Mouse (Mus musculus): ENCODE measurements around the gene Gm10718. TPM values are rescaled to one million over a fixed set of nuclear protein-coding genes. Genes with fewer than 3 reads are reported as not detected.
"Not testable (repeated sequence)": the region's sequence is repeated elsewhere in the genome, so short reads cannot be mapped to it uniquely, and the experiment has no call there.

The Gm10718 gene
- polyA plus RNA-seq (2015; fragmentation: Nextera tagmentation; extraction: Ambion mirVana), result 0.52 TPM in 1 of 2 replicates, not detected in the other

DNA sequence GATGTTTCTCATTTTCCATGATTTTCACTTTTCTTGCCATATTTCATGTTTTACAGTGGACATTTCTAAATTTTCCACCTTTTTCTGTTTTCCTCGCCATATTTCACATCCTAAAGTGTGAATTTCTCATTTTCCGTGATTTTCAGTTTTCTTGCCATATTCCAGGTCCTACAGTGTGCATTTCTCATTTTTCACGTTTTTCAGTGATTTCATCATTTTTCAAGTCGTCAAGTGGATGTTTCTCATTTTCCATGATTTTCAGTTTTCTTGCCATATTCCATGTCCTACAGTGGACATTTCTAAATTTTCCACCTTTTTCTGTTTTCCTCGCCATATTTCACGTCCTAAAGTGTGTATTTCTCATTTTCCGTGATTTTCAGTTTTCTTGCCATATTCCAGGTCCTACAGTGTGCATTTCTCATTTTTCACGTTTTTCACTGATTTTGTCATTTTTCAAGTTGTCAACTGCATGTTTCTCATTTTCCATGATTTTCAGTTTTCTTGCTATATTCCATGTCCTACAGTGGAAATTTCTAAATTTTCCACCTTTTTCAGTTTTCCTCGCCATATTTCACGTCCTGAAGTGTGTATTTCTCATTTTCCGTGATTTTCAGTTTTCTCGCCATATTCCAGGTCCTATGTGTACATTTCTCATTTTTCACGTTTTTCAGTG is at the start of gene Gm10718:
Gene Gm10718 (plus strand): TSS at position 236 of the 673 bp plus-strand sequence.
- not testable (repeated sequence) for DNase-seq (ENCODE audit: low spot score)

DNA sequence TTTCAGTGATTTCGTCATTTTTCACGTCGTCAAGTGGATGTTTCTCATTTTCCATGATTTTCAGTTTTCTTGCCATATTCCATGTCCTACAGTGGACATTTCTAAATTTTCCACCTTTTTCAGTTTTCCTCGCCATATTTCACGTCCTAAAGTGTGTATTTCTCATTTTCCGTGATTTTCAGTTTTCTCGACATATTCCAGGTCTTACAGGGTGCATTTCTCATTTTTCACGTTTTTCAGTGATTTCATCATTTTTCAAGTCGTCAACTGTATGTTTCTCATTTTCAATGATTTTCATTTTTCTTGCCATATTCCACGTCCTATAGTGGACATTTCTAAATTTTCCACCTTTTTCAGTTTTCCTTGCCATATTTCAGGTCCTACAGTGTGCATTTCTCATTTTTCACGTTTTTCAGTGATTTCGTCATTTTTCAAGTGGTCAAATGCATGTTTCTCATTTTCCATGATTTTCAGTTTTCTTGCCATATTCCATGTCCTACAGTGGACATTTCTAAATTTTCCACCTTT is 22.8 kb upstream of the Gm10718 start, which contains the start of gene Gm10722:
Gene Gm10722 (plus strand): TSS at position 478 of the 528 bp plus-strand sequence.
- peak; percentile 50 for DNase-seq (ENCODE audit: low spot score)

DNA sequence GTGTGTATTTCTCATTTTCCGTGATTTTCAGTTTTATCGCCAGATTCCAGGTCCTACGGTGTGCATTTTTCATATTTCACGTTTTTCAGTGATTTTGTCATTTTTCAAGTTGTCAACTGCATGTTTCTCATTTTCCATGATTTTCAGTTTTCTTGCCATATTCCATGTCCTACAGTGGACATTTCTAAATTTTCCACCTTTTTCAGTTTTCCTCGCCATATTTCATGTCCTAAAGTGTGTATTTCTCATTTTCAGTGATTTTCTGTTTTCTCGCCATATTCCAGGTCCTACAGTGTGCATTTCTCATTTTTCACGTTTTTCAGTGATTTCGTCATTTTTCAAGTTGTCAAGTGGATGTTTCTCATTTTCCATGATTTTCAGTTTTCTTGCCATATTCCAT is 22.3 kb upstream of the Gm10718 start:
- not testable (repeated sequence) for DNase-seq (ENCODE audit: low spot score)

DNA sequence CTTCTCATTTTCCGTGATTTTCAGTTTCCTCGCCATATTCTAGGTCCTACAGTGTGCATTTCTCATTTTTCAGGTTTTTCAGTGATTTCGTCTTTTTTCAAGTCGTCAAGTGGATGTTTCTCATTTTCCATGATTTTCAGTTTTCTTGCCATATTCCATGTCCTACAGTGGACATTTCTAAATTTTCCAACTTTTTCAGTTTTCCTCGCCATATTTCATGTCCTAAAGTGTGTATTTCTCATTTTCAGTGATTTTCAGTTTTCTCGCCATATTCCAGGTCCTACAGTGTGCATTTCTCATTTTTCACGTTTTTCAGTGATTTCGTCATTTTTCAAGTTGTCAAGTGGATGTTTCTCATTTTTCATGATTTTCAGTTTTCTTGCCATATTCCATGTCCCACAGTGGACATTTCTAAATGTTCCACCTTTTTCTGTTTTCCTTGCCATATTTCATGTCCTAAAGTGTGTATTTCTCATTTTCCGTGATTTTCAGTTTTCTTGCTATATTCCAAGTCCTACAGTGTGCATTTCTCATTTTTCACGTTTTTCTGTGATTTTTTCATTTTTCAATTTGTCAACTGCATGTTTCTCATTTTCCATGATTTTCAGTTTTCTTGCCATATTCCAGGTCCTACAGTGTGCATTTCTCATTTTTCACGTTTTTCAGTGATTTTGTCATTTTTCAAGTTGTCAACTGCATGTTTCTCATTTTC is 21.2 kb upstream of the Gm10718 start:
- peak; percentile 25 for DNase-seq (ENCODE audit: low spot score)

DNA sequence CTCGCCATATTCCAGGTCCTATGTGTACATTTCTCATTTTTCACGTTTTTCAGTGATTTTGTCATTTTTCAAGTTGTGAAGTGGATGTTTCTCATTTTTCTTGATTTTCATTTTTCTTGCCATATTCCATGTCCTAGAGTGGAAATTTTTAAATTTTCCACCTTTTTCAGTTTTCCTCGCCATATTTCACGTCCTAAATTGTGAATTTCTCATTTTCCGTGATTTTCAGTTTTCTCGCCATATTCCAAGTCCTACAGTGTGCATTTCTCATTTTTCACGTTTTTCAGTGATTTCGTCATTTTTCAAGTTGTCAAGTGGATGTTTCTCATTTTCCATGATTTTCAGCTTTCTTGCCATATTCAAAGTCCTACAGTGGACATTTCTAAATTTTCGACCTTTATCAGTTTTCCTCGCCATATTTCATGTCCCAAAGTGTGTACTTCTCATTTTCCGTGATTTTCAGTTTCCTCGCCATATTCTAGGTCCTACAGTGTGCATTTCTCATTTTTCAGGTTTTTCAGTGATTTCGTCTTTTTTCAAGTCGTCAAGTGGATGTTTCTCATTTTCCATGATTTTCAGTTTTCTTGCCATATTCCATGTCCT is 20.5 kb upstream of the Gm10718 start, which contains the start of gene Gm11168:
Gene Gm11168 (plus strand): TSS at position 553 of the 603 bp plus-strand sequence.
- not testable (repeated sequence) for DNase-seq (ENCODE audit: low spot score)

DNA sequence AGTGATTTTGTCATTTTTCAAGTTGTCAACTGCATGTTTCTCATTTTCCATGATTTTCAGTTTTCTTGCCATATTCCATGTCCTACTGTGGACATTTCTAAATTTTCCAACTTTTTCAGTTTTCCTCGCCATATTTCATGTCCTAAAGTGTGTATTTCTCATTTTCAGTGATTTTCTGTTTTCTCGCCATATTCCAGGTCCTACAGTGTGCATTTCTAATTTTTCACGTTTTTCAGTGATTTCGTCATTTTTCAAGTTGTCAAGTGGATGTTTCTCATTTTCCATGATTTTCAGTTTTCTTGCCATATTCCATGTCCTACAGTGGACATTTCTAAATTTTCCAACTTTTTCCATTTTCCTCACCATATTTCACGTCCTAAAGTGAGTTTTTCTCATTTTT is 17.2 kb upstream of the Gm10718 start:
- DNase-seq (ENCODE audit: low spot score), result not testable (repeated sequence)

DNA sequence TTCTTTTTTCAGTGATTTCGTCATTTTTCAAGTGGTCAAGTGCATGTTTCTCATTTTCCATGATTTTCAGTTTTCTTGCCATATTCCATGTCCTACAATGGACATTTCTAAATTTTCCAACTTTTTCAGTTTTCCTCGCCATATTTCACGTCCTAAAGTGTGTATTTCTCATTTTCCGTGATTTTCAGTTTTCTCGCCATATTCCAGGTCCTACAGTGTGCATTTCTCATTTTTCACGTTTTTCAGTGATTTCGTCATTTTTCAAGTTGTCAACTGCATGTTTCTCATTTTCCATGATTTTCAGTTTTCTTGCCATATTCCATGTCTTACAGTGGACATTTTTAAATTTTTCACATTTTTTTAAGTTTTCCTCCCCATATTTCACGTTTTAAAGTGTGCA is 16.7 kb upstream of the Gm10718 start:
- not testable (repeated sequence) for DNase-seq (ENCODE audit: low spot score)

DNA sequence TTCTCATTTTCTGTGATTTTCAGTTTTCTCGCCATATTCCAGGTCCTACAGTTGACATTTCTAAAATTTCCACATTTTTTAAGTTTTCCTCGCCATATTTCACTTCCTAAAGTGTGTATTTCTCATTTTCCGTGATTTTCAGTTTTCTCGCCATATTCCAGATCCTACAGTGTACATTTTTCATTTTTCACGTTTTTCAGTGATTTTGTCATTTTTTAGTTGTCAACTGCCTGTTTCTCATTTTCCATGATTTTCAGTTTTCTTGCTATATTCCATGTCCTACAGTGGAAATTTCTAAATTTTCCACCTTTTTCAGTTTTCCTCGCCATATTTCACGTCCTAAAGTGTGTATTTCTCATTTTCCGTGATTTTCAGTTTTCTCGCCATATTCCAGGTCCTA is 16.1 kb upstream of the Gm10718 start:
- DNase-seq (ENCODE audit: low spot score), result peak; percentile 13

DNA sequence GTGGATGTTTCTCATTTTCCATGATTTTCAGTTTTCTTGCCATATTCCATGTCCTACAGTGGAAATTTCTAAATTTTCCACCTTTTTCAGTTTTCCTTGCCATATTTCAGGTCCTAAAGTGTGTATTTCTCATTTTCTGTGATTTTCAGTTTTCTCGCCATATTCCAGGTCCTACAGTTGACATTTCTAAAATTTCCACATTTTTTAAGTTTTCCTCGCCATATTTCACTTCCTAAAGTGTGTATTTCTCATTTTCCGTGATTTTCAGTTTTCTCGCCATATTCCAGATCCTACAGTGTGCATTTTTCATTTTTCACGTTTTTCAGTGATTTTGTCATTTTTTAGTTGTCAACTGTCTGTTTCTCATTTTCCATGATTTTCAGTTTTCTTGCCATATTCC is 14.0 kb upstream of the Gm10718 start:
- DNase-seq (ENCODE audit: low spot score), result not testable (repeated sequence)

DNA sequence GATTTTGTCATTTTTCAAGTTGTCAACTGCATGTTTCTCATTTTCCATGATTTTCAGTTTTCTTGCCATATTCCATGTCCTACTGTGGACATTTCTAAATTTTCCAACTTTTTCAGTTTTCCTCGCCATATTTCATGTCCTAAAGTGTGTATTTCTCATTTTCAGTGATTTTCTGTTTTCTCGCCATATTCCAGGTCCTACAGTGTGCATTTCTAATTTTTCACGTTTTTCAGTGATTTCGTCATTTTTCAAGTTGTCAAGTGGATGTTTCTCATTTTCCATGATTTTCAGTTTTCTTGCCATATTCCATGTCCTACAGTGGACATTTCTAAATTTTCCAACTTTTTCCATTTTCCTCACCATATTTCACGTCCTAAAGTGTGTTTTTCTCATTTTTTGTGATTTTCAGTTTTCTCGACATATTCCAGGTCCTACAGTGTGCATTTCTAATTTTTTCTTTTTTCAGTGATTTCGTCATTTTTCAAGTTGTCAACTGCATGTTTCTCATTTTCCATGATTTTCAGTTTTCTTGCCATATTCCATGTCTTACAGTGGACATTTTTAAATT is 11.2 kb upstream of the Gm10718 start:
- DNase-seq (ENCODE audit: low spot score), result not testable (repeated sequence)

DNA sequence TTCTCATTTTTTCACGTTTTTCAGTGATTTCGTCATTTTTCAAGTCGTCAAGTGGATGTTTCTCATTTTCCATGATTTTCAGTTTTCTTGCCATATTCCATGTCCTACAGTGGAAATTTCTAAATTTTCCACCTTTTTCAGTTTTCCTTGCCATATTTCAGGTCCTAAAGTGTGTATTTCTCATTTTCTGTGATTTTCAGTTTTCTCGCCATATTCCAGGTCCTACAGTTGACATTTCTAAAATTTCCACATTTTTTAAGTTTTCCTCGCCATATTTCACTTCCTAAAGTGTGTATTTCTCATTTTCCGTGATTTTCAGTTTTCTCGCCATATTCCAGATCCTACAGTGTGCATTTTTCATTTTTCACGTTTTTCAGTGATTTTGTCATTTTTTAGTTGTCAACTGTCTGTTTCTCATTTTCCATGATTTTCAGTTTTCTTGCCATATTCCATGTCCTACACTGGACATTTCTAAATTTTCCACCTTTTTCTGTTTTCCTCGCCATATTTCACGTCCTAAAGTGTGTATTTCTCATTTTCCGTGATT is 10.5 kb upstream of the Gm10718 start, which contains the start of gene Gm10721:
Gene Gm10721 (plus strand): TSS at position 408 of the 547 bp plus-strand sequence.
- not testable (repeated sequence) for DNase-seq (ENCODE audit: low spot score)

DNA sequence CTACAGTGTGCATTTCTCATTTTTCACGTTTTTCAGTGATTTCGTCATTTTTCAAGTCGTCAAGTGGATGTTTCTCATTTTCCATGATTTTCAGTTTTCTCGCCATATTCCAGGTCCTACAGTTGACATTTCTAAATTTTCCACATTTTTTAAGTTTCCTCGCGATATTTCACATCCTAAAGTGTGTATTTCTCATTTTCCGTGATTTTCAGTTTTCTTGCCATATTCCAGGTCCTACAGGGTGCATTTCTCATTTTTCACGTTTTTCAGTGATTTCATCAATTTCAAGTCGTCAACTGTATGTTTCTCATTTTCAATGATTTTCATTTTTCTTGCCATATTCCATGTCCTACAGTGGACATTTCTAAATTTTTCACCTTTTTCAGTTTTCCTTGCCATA is 8.0 kb upstream of the Gm10718 start, which contains the start of gene Gm10720:
Gene Gm10720 (plus strand): TSS at position 301 of the 400 bp plus-strand sequence.
- not testable (repeated sequence) for DNase-seq (ENCODE audit: low spot score)

DNA sequence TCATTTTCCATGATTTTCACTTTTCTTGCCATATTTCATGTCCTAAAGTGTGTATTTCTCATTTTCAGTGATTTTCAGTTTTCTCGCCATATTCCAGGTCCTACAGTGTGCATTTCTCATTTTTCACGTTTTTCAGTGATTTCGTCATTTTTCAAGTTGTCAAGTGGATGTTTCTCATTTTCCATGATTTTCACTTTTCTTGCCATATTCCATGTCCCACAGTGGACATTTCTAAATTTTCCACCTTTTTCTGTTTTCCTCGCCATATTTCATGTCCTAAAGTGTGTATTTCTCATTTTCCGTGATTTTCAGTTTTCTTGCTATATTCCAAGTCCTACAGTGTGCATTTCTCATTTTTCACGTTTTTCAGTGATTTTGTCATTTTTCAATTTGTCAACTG is 7.5 kb upstream of the Gm10718 start:
- DNase-seq (ENCODE audit: low spot score), result not testable (repeated sequence)

DNA sequence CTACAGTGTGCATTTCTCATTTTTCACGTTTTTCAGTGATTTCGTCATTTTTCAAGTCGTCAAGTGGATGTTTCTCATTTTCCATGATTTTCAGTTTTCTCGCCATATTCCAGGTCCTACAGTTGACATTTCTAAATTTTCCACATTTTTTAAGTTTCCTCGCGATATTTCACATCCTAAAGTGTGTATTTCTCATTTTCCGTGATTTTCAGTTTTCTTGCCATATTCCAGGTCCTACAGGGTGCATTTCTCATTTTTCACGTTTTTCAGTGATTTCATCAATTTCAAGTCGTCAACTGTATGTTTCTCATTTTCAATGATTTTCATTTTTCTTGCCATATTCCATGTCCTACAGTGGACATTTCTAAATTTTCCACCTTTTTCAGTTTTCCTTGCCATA is 6.2 kb upstream of the Gm10718 start, which contains the start of gene Gm10719:
Gene Gm10719 (plus strand): TSS at position 301 of the 400 bp plus-strand sequence.
- not testable (repeated sequence) for DNase-seq (ENCODE audit: low spot score)

DNA sequence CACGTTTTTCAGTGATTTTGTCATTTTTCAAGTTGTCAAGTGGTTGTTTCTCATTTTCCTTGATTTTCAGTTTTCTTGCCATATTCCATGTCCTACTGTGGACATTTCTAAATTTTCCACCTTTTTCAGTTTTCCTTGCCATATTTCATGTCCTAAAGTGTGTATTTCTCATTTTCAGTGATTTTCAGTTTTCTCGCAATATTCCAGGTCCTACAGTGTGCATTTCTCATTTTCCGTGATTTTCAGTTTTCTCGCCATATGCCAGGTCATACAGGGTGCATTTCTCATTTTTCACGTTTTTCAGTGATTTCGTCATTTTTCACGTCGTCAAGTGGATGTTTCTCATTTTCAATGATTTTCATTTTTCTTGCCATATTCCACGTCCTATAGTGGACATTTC is 4.4 kb upstream of the Gm10718 start:
- DNase-seq (ENCODE audit: low spot score), result not testable (repeated sequence)

DNA sequence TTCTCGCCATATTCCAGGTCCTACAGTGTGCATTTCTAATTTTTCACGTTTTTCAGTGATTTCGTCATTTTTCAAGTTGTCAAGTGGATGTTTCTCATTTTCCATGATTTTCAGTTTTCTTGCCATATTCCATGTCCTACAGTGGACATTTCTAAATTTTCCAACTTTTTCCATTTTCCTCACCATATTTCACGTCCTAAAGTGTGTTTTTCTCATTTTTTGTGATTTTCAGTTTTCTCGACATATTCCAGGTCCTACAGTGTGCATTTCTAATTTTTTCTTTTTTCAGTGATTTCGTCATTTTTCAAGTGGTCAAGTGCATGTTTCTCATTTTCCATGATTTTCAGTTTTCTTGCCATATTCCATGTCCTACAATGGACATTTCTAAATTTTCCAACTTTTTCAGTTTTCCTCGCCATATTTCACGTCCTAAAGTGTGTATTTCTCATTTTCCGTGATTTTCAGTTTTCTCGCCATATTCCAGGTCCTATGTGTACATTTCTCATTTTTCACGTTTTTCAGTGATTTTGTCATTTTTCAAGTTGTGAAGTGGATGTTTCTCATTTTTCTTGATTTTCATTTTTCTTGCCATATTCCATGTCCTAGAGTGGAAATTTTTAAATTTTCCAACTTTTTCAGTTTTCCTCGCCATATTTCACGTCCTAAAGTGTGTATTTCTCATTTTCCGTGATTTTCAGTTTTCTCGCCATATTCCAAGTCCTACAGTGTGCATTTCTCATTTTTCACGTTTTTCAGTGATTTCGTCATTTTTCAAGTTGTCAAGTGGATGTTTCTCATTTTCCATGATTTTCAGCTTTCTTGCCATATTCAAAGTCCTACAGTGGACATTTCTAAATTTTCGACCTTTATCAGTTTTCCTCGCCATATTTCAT is 3.3 kb upstream of the Gm10718 start:
- not testable (repeated sequence) for DNase-seq (ENCODE audit: low spot score)

DNA sequence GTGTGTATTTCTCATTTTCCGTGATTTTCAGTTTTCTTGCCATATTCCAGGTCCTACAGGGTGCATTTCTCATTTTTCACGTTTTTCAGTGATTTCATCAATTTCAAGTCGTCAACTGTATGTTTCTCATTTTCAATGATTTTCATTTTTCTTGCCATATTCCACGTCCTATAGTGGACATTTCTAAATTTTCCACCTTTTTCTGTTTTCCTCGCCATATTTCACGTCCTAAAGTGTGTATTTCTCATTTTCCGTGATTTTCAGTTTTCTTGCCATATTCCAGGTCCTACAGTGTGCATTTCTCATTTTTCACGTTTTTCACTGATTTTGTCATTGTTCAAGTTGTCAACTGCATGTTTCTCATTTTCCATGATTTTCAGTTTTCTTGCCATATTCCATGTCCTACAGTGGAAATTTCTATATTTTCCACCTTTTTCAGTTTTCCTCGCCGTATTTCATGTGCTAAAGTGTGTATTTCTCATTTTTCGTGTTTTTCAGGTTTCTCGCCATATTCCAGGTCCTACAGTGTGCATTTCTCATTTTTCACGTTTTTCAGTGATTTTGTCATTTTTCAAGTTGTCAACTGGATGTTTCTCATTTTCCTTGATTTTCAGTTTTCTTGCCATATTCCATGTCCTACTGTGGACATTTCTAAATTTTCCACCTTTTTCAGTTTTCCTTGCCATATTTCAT is 885 bp upstream of the Gm10718 start:
- DNase-seq (ENCODE audit: low spot score), result peak; percentile 3

DNA sequence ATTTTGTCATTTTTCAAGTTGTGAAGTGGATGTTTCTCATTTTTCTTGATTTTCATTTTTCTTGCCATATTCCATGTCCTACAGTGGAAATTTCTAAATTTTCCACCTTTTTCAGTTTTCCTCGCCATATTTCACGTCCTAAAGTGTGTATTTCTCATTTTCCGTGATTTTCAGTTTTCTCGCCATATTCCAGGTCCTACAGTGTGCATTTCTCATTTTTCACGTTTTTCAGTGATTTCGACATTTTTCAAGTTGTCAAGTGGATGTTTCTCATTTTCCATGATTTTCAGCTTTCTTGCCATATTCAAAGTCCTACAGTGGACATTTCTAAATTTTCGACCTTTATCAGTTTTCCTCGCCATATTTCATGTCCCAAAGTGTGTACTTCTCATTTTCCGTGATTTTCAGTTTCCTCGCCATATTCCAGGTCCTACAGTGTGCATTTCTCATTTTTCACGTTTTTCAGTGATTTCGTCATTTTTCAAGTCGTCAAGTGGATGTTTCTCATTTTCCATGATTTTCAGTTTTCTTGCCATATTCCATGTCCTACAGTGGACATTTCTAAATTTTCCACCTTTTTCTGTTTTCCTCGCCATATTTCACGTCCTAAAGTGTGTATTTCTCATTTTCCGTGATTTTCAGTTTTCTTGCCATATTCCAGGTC is 770 bp downstream of the Gm10718 start:
- DNase-seq (ENCODE audit: low spot score), result not testable (repeated sequence)

Measured in thymus, postnatal 0 days (tissue).